Mouse (Mus musculus) intestine, embryonic 16.5 days (tissue): ENCODE data around the gene Trp73. TPM values are rescaled to one million over a fixed set of nuclear protein-coding genes. Genes with fewer than 3 reads are reported as not detected.

ENCODE experiments used
- ATAC-seq: fragments of 200-750 bp; cut with Nextera tagmentation; 2 replicates; pipeline ENCODE4 v1.8.0; 2017; ENCODE audit warnings: moderate TSS enrichment, moderate library complexity
- H3K27ac ChIP-seq: fragments of 300-500 bp; sonication (generic); 2 replicates; pipeline ENCODE4 v1.5.1; 2014; ENCODE audit warnings: mild to moderate bottlenecking, low read length
- H3K27me3 ChIP-seq: fragments of 300-500 bp; sonication (generic); replicated peaks from 2 replicates; pipeline ENCODE4 v1.6.1; 2014; ENCODE audit warnings: low read length, control low read depth, mixed read lengths; ENCODE audit not compliant: control insufficient read depth, insufficient read depth
- H3K36me3 ChIP-seq: fragments of 300-500 bp; sonication (generic); 2 replicates; pipeline ENCODE4 v1.6.1; 2014; ENCODE audit warnings: low read length, control low read depth; ENCODE audit not compliant: control insufficient read depth, insufficient read depth
- H3K4me1 ChIP-seq: fragments of 300-500 bp; sonication (generic); 2 replicates; pipeline ENCODE4 v1.6.1; 2014; ENCODE audit warnings: low read length, control low read depth, mixed read lengths; ENCODE audit not compliant: control insufficient read depth, insufficient read depth
- H3K4me2 ChIP-seq: fragments of 300-500 bp; sonication (generic); 2 replicates; pipeline ENCODE4 v1.6.1; 2014; ENCODE audit warnings: low read depth, low read length, control low read depth
- H3K4me3 ChIP-seq: fragments of 300-500 bp; sonication (generic); 2 replicates; pipeline ENCODE4 v1.5.1; 2014; ENCODE audit warnings: mild to moderate bottlenecking, low read length
- H3K9ac ChIP-seq: fragments of 300-500 bp; sonication (generic); 2 replicates; pipeline ENCODE4 v1.6.1; 2014; ENCODE audit warnings: low read depth, low read length
- H3K9me3 ChIP-seq: fragments of 300-500 bp; sonication (generic); 2 replicates; pipeline ENCODE4 v1.6.1; 2016; ENCODE audit warnings: low read length, control low read depth; ENCODE audit not compliant: control insufficient read depth
- WGBS: fragments of 180-500 bp; shearing (Covaris S2); extraction: QIAGEN DNeasy Blood & Tissue Kit; methylation state at CpG from one replicate; pipeline ENCODE4 v1.1.7; 2014; 5-methylcytosine and 5-hydroxymethylcytosine counted together
- polyA plus RNA-seq: library from polyadenylated mRNA; unstranded; fragments of >200 nt; fragmentation: Nextera tagmentation; extraction: Ambion mirVana; gene quantifications from 2 replicates; pipeline ENCODE4 v1.2.1, GENCODE M21; 2015

Trp73 gene
- polyA plus RNA-seq, 1 experiment from 2014 or later, result 0.12 TPM

- no peak overlapping the region for H3K4me2 ChIP-seq
- no peak overlapping the region for H3K4me3 ChIP-seq
- no peak for ATAC-seq
- no peak overlapping the region for H3K9ac ChIP-seq
- H3K36me3 ChIP-seq, result peaks cover 11% of the 10 kb centered on the region
- no peaks in the 10 kb centered on the region for H3K27me3 ChIP-seq
- no peaks in the 10 kb centered on the region for H3K4me1 ChIP-seq
- H3K9me3 ChIP-seq, result no peaks in the 10 kb centered on the region
- 90% methylated on average over 6 of the region's 6 CpGs for WGBS
- H3K27ac ChIP-seq, result no peak overlapping the region
These were observed 133.7 kb downstream of the Trp73 start for GRCm38 (mm10) chr4:154006264-154006663.

Other genes with a start within 250 kb of the Trp73 start
- 61.8 and 67.4 TPM in 2 replicates for gene A430005L14Rik, start 183.0 kb downstream of the Trp73 start, polyA plus RNA-seq
- 14.6 and 18.6 TPM in 2 replicates for gene Dffb, start 165.1 kb downstream of the Trp73 start, polyA plus RNA-seq
- 9.3 and 10.6 TPM in 2 replicates for gene Cep104, start 165.0 kb downstream of the Trp73 start, polyA plus RNA-seq
- 10.1 and 15.2 TPM in 2 replicates for gene Lrrc47, start 128.5 kb downstream of the Trp73 start, polyA plus RNA-seq
- gene Smim1, start 114.0 kb downstream of the Trp73 start, polyA plus RNA-seq, result 183 and 196 TPM in 2 replicates
- gene Ccdc27, start 97.5 kb downstream of the Trp73 start, polyA plus RNA-seq, result not detected in 2 replicates
- gene Wrap73, start 2.2 kb upstream of the Trp73 start, polyA plus RNA-seq, result 29.3 and 30.1 TPM in 2 replicates
- gene Tprgl, start 20.5 kb upstream of the Trp73 start, polyA plus RNA-seq, result 87.9 and 93.9 TPM in 2 replicates
- 10.3 and 12.0 TPM in 2 replicates for gene Megf6, start 30.5 kb upstream of the Trp73 start, polyA plus RNA-seq
- 69.5 and 74.1 TPM in 2 replicates for gene Arhgef16, start 161.5 kb upstream of the Trp73 start, polyA plus RNA-seq
- gene B230104I21Rik, start 195.9 kb upstream of the Trp73 start, polyA plus RNA-seq, result not detected in 2 replicates